Comparison of ENCODE assay signal across 9 mouse cellular contexts in the genomic region with DNA sequence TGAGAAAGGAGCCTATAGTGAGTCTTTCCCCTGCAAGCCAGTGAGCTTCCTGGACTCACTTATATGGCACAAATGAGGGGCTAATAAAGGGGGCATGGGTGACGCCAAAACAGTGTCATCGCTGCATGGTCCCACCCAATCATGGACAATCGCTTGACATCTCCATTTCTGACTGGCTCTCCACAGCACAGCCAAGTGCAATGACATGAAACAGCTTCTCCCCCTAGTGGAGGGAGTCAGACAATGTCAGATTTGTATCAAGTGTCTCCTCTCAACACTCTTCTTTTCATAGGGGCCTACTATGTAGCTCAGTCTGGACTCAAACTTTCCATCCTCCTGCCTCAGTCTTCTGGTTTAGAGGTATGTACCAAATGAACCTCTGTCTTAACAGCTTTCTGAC. TPM values are rescaled to one million over a fixed set of nuclear protein-coding genes. Genes with fewer than 3 reads are reported as not detected.
DNase-seq lines count a peak whose midpoint lies in the region; ATAC-seq and TF ChIP-seq lines count a peak whose summit lies in the region.
"Had no signal": no experiment of that assay in that cellular context is flagged by ENCODE, and none has a peak within 500 bp of the region (broad histone marks: within the 10 kb centered on the region; RNA-seq: fewer than 3 reads in every experiment).

No protein-coding gene starts in this region.

- peak; percentile 68 for ATAC-seq in liver, embryonic 12.5 days

- H3K36me3 ChIP-seq in liver, adult 2 months (ENCODE audit: control insufficient read depth, insufficient read depth, low read length), result peaks cover 2% of the 10 kb centered on the region; the same call in 1 of the 2 replicates
- peaks cover 60% of the 10 kb centered on the region for H3K36me3 ChIP-seq in liver, embryonic 12.5 days

- no peaks in the 10 kb centered on the region for H3K27me3 ChIP-seq in liver, adult 2 months (ENCODE audit: control insufficient read depth, insufficient read depth, low read length)
- no peaks in the 10 kb centered on the region for H3K27me3 ChIP-seq in liver, embryonic 12.5 days (replicated peaks)

- no peak overlapping the region for H3K4me3 ChIP-seq in liver, adult 2 months (ENCODE audit: insufficient read depth, low read depth, low read length)
- H3K4me3 ChIP-seq in embryonic fibroblast, embryonic 13.5 days (ENCODE audit: insufficient read depth, low read length), result no peak overlapping the region
- H3K4me3 ChIP-seq in liver, embryonic 12.5 days, result no peak overlapping the region
- H3K4me3 ChIP-seq: myocyte had no signal

- peak; percentile 45 for DNase-seq in liver, adult 2 months (ENCODE audit: extremely low read depth, low read depth, low spot score)
- DNase-seq in liver, result no peak
- DNase-seq in NIH3T3 (ENCODE audit: low read depth), result peak; percentile 88
- peak; percentile 65 for DNase-seq in induced T-regulatory cell, adult 2 months (ENCODE audit: low read depth)
- DNase-seq in naive thymus-derived CD4-positive, alpha-beta T cell, adult 2 months (ENCODE audit: low read depth), result peak; percentile 59
- DNase-seq in urinary bladder, adult 2 months (ENCODE audit: low spot score), result no peak

- no peak overlapping the region for H3K9ac ChIP-seq in liver, adult 2 months (ENCODE audit: low read depth, low read length)
- H3K9ac ChIP-seq in liver, embryonic 12.5 days, result no peak overlapping the region

- no peak for TF ChIP-seq POLR2A in liver, adult 2 months (IDR thresholded peaks at IDR 0.05; ENCODE audit: extremely low read depth, insufficient read depth, low read length)
- no peak for TF ChIP-seq POLR2A in embryonic fibroblast, embryonic 13.5 days (IDR thresholded peaks at IDR 0.05; ENCODE audit: low read depth, low read length)

- H3K27ac ChIP-seq in liver, adult 2 months (replicated peaks; ENCODE audit: insufficient read depth, low read depth, low read length), result no peak overlapping the region
- H3K27ac ChIP-seq in embryonic fibroblast, embryonic 13.5 days (ENCODE audit: insufficient read depth, low read length), result no peak overlapping the region
- H3K27ac ChIP-seq in liver, embryonic 12.5 days, result no peak overlapping the region

- H3K4me2 ChIP-seq in liver, embryonic 12.5 days, result no peak overlapping the region

- no peaks in the 10 kb centered on the region for H3K79me2 ChIP-seq in liver, adult 2 months (ENCODE audit: control insufficient read depth, insufficient read depth, low read length)

- 31% methylated on average over 3 of the region's 3 CpGs for WGBS in liver, adult 2 months
- 48% methylated on average over 3 of the region's 3 CpGs for WGBS in liver, embryonic 12.5 days (ENCODE audit: insufficient replicate concordance)

- H3K4me1 ChIP-seq in liver, adult 2 months (ENCODE audit: control insufficient read depth, insufficient read depth, low read length), result no peaks in the 10 kb centered on the region
- no peaks in the 10 kb centered on the region for H3K4me1 ChIP-seq in embryonic fibroblast, embryonic 13.5 days (ENCODE audit: control insufficient read depth, insufficient read depth, low read length)
- H3K4me1 ChIP-seq in liver, embryonic 12.5 days, result no peaks in the 10 kb centered on the region

- TF ChIP-seq CTCF in liver, adult 2 months (IDR thresholded peaks at IDR 0.05; ENCODE audit: low read depth, low read length), result peak; percentile 73
- peak; percentile 54; the same call in 1 of the 2 replicates for TF ChIP-seq CTCF in embryonic fibroblast, embryonic 13.5 days (IDR thresholded peaks at IDR 0.05; ENCODE audit: borderline replicate concordance, insufficient read depth, low read length)

- H3K9me3 ChIP-seq in liver, embryonic 12.5 days (replicated peaks), result no peaks in the 10 kb centered on the region

RNA-seq across cellular contexts. Expression of a gene that starts 17.9 kb away (rescaled TPM):
- 0.74 and 2.0 TPM in 2 replicates for total RNA-seq in liver, adult 2 months (2014; rRNA removed)
- 0.20 and 0.21 TPM in 2 replicates for polyA plus RNA-seq in liver, adult 2 months (2012; rRNA removed)
- 295 and 364 TPM in 2 replicates for polyA plus RNA-seq in embryonic fibroblast, embryonic 13.5 days (2011; ENCODE audit: insufficient read length, low read depth, missing spikeins)
- polyA plus RNA-seq in liver, embryonic 12.5 days (2016; fragmentation: Nextera tagmentation; extraction: Ambion mirVana), result 181 and 191 TPM in 2 replicates
- polyA plus RNA-seq in urinary bladder, adult 2 months (2012; rRNA removed), result 11.1 and 12.0 TPM in 2 replicates

RNA-seq across cellular contexts. Expression of a gene that starts 19.7 kb away (rescaled TPM):
- total RNA-seq in liver, adult 2 months (2014; rRNA removed), result 1.9 and 2.1 TPM in 2 replicates
- polyA plus RNA-seq in liver, adult 2 months (2012; rRNA removed), result 0.87 and 1.0 TPM in 2 replicates
- polyA plus RNA-seq in embryonic fibroblast, embryonic 13.5 days (2011; ENCODE audit: insufficient read length, low read depth, missing spikeins), result 9.0 and 12.3 TPM in 2 replicates
- polyA plus RNA-seq in liver, embryonic 12.5 days (2016; fragmentation: Nextera tagmentation; extraction: Ambion mirVana), result 17.6 and 18.3 TPM in 2 replicates
- 7.1 and 8.4 TPM in 2 replicates for polyA plus RNA-seq in urinary bladder, adult 2 months (2012; rRNA removed)

Comparison
In these comparisons a context has a peak if more than half of its experiments do, and no peak if none do; other contexts are left out.
1. DNase-seq: peak in liver, adult 2 months (single experiment), NIH3T3 (single experiment), induced T-regulatory cell, adult 2 months (single experiment) and naive thymus-derived CD4-positive, alpha-beta T cell, adult 2 months (single experiment); none in liver (single experiment) and urinary bladder, adult 2 months (single experiment).
2. RNA of a gene that starts 17.9 kb away (polyA plus RNA-seq): 295 to 364 TPM in embryonic fibroblast, embryonic 13.5 days and 181 to 191 TPM in liver, embryonic 12.5 days; 11.1 to 12.0 TPM in urinary bladder, adult 2 months and 0.20 to 0.21 TPM in liver, adult 2 months; every median in the first group is over 10 times any median in the second.